Mouse (Mus musculus): Measurements from ENCODE around the gene Cacng3. TPM values are rescaled to one million over a fixed set of nuclear protein-coding genes. Genes with fewer than 3 reads are reported as not detected.

The Cacng3 gene
- polyA plus RNA-seq (2014; fragmentation: Illumina TruSeq; extraction: RNeasy Lipid Tissue Mini Kit (QIAGEN cat#74804)): not detected

DNA sequence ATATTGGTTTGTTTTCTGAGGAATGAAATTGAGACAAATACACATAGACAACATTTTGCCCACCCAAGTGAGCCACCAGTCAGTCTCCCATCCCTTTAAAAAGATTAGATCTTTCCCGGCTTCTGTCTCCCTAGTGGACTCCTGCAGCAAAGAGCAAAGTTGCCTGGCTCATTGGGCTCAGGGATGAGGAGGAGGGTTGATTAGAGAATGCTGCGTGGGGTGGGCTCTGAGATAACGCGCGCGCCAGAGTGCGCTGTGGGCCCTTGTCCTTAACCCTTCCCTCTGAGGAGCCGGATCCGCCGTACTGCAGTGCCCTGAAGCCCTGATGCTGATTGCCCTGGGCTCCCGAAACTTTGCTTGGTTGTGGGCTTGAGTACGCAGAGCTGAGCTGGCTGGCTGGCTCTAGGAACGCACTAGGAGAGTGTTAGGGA, at the start of gene Cacng3:
Cacng3 (plus strand) TSS at position 51 of the 431 bp plus-strand sequence.

